Mouse (Mus musculus): ENCODE measurements around the gene Pald1.
A peak's percentile ranks its signal among the peaks of the same experiment; 100 is the strongest.

DNA sequence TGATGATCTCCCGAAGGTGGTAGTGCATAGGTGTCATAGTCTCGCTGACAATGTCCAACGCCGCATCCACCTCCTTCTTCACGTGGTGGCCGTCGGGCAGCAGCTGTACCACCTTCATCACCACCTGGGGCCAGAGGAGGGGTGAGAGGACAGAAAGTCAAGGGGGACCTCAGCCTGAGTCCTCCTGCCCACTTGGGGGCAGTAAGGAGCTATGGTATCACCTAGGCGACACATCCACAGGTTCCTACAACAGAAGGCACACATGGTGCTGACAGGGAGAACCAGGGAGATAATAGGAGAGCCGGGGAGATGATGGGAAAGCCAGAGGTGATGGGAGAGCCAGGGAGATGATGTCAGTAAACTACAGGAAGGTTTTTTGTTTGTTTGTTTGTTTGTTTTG is 44.1 kb downstream of the Pald1 start:
- TF ChIP-seq CTCF (IDR thresholded peaks at IDR 0.05; ENCODE audit: insufficient read depth, low read length) (peak; percentile 22; the same call in 1 of the 2 replicates), POLR2A (IDR thresholded peaks at IDR 0.05; ENCODE audit: borderline replicate concordance, extremely low read depth, low read depth, low read length) (no peak)

Measured in lung, adult 2 months (tissue).